Mouse (Mus musculus): ENCODE results near the gene Obox3.
"Not testable (repeated sequence)": the region's sequence is repeated elsewhere in the genome, so short reads cannot be mapped to it uniquely, and the experiment has no call there.

The Obox3 gene

GRCm38 (mm10) chr7:15639802-15640201, at the start of gene Obox3:
Obox3 (minus strand) TSS chr7:15639902.
- DNase-seq = not testable (repeated sequence)

GRCm38 (mm10) chr7:15509411-15509810, 130.3 kb downstream of the Obox3 start:
- DNase-seq = not testable (repeated sequence)

Data from cerebellum, postnatal 25 days (tissue).